Mouse (Mus musculus) hindbrain, embryonic 12.5 days (tissue): Measurements from ENCODE around the gene Kti12. TPM values are rescaled to one million over a fixed set of nuclear protein-coding genes. Genes with fewer than 3 reads are reported as not detected.

Experiments used
- ATAC-seq: fragments of 200-750 bp; cut with Nextera tagmentation; 2 replicates; pipeline ENCODE4 v1.8.0; 2017; ENCODE audit warnings: moderate TSS enrichment; ENCODE audit not compliant: low FRiP score
- H3K27ac ChIP-seq: fragments of 300-500 bp; sonication (generic); 2 replicates; pipeline ENCODE4 v1.5.1; 2016; ENCODE audit warnings: mild to moderate bottlenecking
- H3K27me3 ChIP-seq: fragments of 300-500 bp; sonication (generic); 2 replicates; pipeline ENCODE4 v1.6.1; 2016; ENCODE audit warnings: mild to moderate bottlenecking
- H3K36me3 ChIP-seq: fragments of 300-500 bp; sonication (generic); 2 replicates; pipeline ENCODE4 v1.6.1; 2016; ENCODE audit warnings: mild to moderate bottlenecking
- H3K4me1 ChIP-seq: fragments of 300-500 bp; sonication (generic); 2 replicates; pipeline ENCODE4 v1.6.1; 2016
- H3K4me2 ChIP-seq: fragments of 300-500 bp; sonication (generic); replicated peaks from 2 replicates; pipeline ENCODE4 v1.6.1; 2016; ENCODE audit warnings: mild to moderate bottlenecking
- H3K4me3 ChIP-seq: fragments of 300-500 bp; sonication (generic); 2 replicates; pipeline ENCODE4 v1.5.1; 2016; ENCODE audit warnings: mild to moderate bottlenecking
- H3K9ac ChIP-seq: fragments of 300-500 bp; sonication (generic); 2 replicates; pipeline ENCODE4 v1.6.1; 2016; ENCODE audit warnings: mild to moderate bottlenecking, moderate library complexity
- H3K9me3 ChIP-seq: fragments of 300-500 bp; sonication (generic); replicated peaks from 2 replicates; pipeline ENCODE4 v1.6.1; 2016; ENCODE audit warnings: mild to moderate bottlenecking
- WGBS: fragments of 180-500 bp; shearing (Covaris S2); methylation state at CpG from one replicate; pipeline ENCODE4 v1.1.7; 2016; 5-methylcytosine and 5-hydroxymethylcytosine counted together
- polyA plus RNA-seq: library from polyadenylated mRNA; unstranded; fragments of >200 nt; fragmentation: Nextera tagmentation; extraction: Ambion mirVana; gene quantifications from 2 replicates; pipeline ENCODE4 v1.2.1, GENCODE M21; 2016

Kti12 gene
- polyA plus RNA-seq, 1 experiment from 2014 or later = 37.0 TPM

DNA sequence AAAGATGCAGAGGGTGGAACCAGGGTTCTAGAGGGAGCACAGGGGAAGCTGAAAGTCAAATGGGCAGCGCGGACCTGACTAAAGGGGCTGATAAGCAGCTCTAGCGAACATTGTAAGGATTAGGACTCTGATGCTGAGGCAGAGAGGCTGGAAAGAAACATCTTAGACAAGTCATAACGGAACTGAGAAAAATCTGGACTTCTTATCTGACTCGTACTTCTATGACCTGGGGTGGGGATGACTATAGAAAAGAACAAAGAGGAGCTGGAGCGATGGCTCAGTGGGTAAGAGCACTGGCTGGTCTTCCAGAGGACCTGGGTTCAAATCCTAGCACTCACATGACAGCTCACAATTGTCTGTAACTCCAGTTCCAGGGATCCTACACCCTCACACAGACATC lies 30.3 kb downstream of the Kti12 start:
- H3K9ac ChIP-seq = no peak overlapping the region
- peaks cover 14% of the 10 kb centered on the region; the same call in 1 of the 2 replicates for H3K27me3 ChIP-seq
- no peaks in the 10 kb centered on the region for H3K36me3 ChIP-seq
- no peaks in the 10 kb centered on the region for H3K9me3 ChIP-seq
- H3K27ac ChIP-seq = no peak overlapping the region
- 77% methylated on average over 6 of the region's 6 CpGs for WGBS
- no peak for ATAC-seq
- H3K4me3 ChIP-seq = no peak overlapping the region
- H3K4me2 ChIP-seq = no peak overlapping the region
- peaks cover 3% of the 10 kb centered on the region for H3K4me1 ChIP-seq

DNA sequence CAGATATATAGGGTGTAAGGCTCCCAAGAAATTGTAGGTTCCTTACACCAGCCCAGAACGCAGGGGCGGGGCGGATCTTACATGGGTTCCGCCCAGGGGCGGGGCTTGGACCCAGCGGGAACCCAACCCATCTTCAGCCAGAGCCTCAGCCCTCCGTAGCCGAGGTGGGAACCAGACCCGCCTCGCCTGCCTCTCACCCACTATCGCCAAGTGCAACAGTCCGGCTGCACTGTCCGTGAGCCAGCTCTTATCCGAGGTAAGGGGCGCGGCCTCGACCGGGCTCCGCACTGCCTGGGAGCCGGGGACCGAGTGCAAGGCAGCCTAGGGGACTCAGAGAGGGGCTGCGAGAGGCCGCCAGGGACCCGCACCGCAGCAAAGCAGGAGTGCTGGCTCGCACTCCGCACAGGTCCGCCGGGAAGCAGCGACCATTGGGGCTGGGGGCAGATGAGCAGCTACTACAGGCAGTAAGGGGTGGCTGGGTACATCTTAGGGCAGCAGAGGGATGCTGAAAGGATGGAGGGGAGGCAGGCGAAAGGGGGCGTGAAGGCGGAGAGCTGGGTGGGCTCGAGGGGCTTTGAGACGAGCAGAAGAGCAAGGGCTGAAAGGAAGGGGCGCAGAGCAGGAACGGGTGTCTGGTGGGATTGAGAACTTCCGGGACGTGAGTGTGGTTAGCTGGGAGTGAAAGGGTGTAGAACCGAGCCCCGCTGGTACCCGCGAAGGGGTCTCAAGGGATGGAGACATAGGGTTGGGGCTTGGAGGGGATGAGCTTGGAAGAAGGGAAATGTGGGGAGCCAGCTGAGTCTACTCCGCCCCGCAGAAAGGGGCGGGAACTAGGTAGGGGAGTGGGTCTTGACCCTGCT lies 31.6 kb downstream of the Kti12 start, which contains the start of gene Rab3b:
TSS of gene Rab3b (plus strand) at position 101 of the 860 bp plus-strand sequence.
- Histone ChIP-seq H3K9me3 (no peaks in the 10 kb centered on the region), H3K9ac (peak within 1 kb of the TSS; percentile 73), H3K4me2 (peak within 1 kb of the TSS; percentile 93), H3K27me3 (peaks cover 14% of the 10 kb centered on the region; the same call in 1 of the 2 replicates), H3K4me1 (peaks cover 3% of the 10 kb centered on the region), H3K36me3 (no peaks in the 10 kb centered on the region), H3K4me3 (peak within 1 kb of the TSS; percentile 55), H3K27ac (peak within 1 kb of the TSS; percentile 64)
- peak; percentile 90 for ATAC-seq
- 1% methylated on average over 46 of the region's 46 CpGs for WGBS

DNA sequence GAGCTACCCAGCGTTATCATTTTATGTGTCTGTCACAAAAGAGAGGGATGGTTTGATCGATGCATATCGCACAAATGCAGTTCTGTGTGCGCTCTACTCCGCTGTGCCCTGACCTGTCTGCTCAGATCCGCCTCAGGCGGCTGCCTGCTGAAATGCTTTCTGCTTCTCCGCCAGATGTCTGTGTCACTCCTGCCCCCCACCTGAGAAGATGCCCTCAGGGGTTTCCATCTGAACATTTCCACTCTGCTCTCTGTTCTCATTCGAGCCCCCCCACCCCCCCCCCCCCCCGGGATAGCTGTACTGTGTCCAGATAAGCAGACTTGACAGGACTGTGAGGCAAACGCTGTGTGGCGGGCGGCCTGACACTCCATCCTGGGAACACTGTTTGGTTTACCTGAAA lies 36.2 kb downstream of the Kti12 start:
- no peak for ATAC-seq
- Histone ChIP-seq H3K4me2 (0 out of 2 replicates have a peak overlapping the region, but pooled peaks have one; percentile 6), H3K4me3 (no peak overlapping the region), H3K9me3 (no peaks in the 10 kb centered on the region; the same call in 1 of the 2 replicates), H3K9ac (no peak overlapping the region), H3K36me3 (no peaks in the 10 kb centered on the region), H3K4me1 (peaks cover 3% of the 10 kb centered on the region), H3K27me3 (peaks cover 8% of the 10 kb centered on the region; the same call in 1 of the 2 replicates), H3K27ac (no peak overlapping the region)
- 54% methylated on average over 13 of the region's 13 CpGs for WGBS

DNA sequence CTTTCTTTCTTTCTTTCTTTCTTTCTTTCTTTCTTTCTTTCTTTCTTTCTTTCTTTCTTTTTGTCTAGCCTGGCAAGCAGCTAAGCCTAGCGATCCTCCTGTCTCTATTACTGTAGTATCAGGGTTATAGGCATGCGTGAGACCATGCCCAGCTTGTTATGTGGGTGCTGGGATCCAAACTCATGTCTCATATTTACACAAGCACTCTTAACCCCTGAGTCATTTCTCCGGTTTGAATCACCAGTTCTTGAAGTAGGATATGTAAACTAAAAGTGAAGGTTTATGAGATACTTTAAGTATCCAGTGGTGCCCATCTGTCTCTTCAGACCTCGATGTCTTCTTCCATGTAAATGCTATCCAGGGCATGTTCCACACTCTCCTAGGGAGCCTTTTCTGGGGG lies 39.9 kb downstream of the Kti12 start:
- WGBS = 87% methylated on average over 4 of the region's 4 CpGs
- Histone ChIP-seq H3K4me2 (no peak overlapping the region), H3K27ac (no peak overlapping the region), H3K9me3 (no peaks in the 10 kb centered on the region; the same call in 1 of the 2 replicates), H3K4me1 (no peaks in the 10 kb centered on the region; the same call in 1 of the 2 replicates), H3K27me3 (no peaks in the 10 kb centered on the region), H3K36me3 (no peaks in the 10 kb centered on the region), H3K4me3 (no peak overlapping the region), H3K9ac (no peak overlapping the region)
- no peak for ATAC-seq

DNA sequence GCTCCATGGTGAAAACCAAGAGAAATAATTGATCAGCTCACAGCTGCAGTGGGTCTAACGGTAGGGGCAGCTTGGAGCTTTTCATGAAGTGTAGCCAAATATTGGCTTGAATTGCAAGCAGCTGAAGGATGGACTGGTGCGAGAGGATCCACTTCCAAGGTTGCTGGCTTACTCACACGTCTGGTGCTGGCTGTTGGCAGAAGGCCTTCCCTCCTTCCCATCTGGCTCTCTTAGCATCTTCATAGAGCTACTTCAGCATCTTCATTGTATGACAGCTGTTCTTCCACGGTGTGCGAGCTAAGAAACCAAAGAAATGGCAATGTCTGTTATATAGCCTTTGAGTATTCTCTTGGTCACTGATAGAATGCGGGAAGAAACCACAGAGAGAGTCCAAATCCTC lies 43.3 kb downstream of the Kti12 start:
- Histone ChIP-seq H3K9ac (no peak overlapping the region), H3K27ac (no peak overlapping the region), H3K9me3 (no peaks in the 10 kb centered on the region; the same call in 1 of the 2 replicates), H3K4me3 (no peak overlapping the region), H3K4me2 (no peak overlapping the region), H3K36me3 (no peaks in the 10 kb centered on the region), H3K27me3 (no peaks in the 10 kb centered on the region), H3K4me1 (no peaks in the 10 kb centered on the region)
- WGBS = 88% methylated on average over 6 of the region's 6 CpGs
- no peak for ATAC-seq

Other genes starting within 250 kb of the Kti12 start
- gene Cc2d1b, start 227.8 kb upstream of the Kti12 start, polyA plus RNA-seq = 24.7 and 29.7 TPM in 2 replicates
- 1.6 and 2.4 TPM in 2 replicates for gene 3110021N24Rik, start 128.1 kb upstream of the Kti12 start, polyA plus RNA-seq
- gene Zfyve9, start 67.0 kb upstream of the Kti12 start, polyA plus RNA-seq = 6.0 and 6.4 TPM in 2 replicates
- 225 TPM in 2 replicates for gene Btf3l4, start 14.2 kb upstream of the Kti12 start, polyA plus RNA-seq
- gene Txndc12, start 13.2 kb upstream of the Kti12 start, polyA plus RNA-seq = 97.2 and 103 TPM in 2 replicates
- 1.6 and 3.1 TPM in 2 replicates for gene A730015C16Rik, start 834 bp downstream of the Kti12 start, polyA plus RNA-seq
- 39.5 and 45.5 TPM in 2 replicates for gene Rab3b, start 31.3 kb downstream of the Kti12 start, polyA plus RNA-seq
- 113 and 120 TPM in 2 replicates for gene Nrd1, start 152.9 kb downstream of the Kti12 start, polyA plus RNA-seq